Mouse (Mus musculus): ENCODE measurements at regions not wholly inside any gene's neighbourhood (a gene's known extent, or its start where the extent isn't known, plus 50 kb on each side); places are given as distances from the start of the nearest gene placed in this dataset.

GRCm38 (mm10) chr14:76849071-76849470 is 187.5 kb upstream of the Ccdc122 start:
- WGBS (ENCODE audit: insufficient replicate concordance) = 73% methylated on average over 3 of the region's 3 CpGs
- no peaks in the 10 kb centered on the region for H3K9me3 ChIP-seq (replicated peaks)
- H3K4me1 ChIP-seq (replicated peaks) = peaks cover 22% of the 10 kb centered on the region
- ATAC-seq (ENCODE audit: insufficient read depth) = no peak
- no peak overlapping the region for H3K4me3 ChIP-seq (replicated peaks)
- H3K9ac ChIP-seq = no peak overlapping the region
- no peak overlapping the region for H3K4me2 ChIP-seq
- no peaks in the 10 kb centered on the region for H3K36me3 ChIP-seq (replicated peaks)
- no peaks in the 10 kb centered on the region for H3K27me3 ChIP-seq
- H3K27ac ChIP-seq (replicated peaks) = no peak overlapping the region

- Histone ChIP-seq H3K4me1 (replicated peaks) (peaks cover 11% of the 10 kb centered on the region), H3K9me3 (replicated peaks) (no peaks in the 10 kb centered on the region), H3K9ac (no peak overlapping the region), H3K27me3 (no peaks in the 10 kb centered on the region), H3K36me3 (replicated peaks) (no peaks in the 10 kb centered on the region), H3K27ac (replicated peaks) (no peak overlapping the region), H3K4me3 (replicated peaks) (no peak overlapping the region), H3K4me2 (no peak overlapping the region)
- ATAC-seq (ENCODE audit: insufficient read depth) = no peak
- WGBS (ENCODE audit: insufficient replicate concordance) = 36% methylated on average over 3 of the region's 3 CpGs
These were observed 190.9 kb upstream of the Ccdc122 start for GRCm38 (mm10) chr14:76845706-76846105.

GRCm38 (mm10) chr14:76844717-76845116 is 191.9 kb upstream of the Ccdc122 start:
- Histone ChIP-seq H3K4me3 (replicated peaks) (no peak overlapping the region), H3K9ac (no peak overlapping the region), H3K36me3 (replicated peaks) (no peaks in the 10 kb centered on the region), H3K4me1 (replicated peaks) (peaks cover 4% of the 10 kb centered on the region; the same call in 1 of the 2 replicates), H3K27ac (replicated peaks) (no peak overlapping the region), H3K27me3 (no peaks in the 10 kb centered on the region), H3K4me2 (no peak overlapping the region), H3K9me3 (replicated peaks) (no peaks in the 10 kb centered on the region)
- no peak for ATAC-seq (ENCODE audit: insufficient read depth)
- 74% methylated on average over 1 of the region's 1 CpGs for WGBS (ENCODE audit: insufficient replicate concordance)

- H3K27ac ChIP-seq (replicated peaks) = peak overlapping the region; percentile 46
- ATAC-seq (ENCODE audit: insufficient read depth) = peak; percentile 82
These were observed 198.9 kb upstream of the Ccdc122 start for GRCm38 (mm10) chr14:76837583-76838220.

GRCm38 (mm10) chr14:76836926-76837516 is 199.6 kb upstream of the Ccdc122 start:
- Histone ChIP-seq H3K4me3 (replicated peaks) (no peak overlapping the region), H3K4me2 (peak overlapping the region; percentile 27), H3K27ac (replicated peaks) (peak overlapping the region; percentile 46; the same call in 1 of the 2 replicates), H3K4me1 (replicated peaks) (0 out of 2 replicates have a peak, but pooled peaks cover 4% of the 10 kb centered on the region), H3K36me3 (replicated peaks) (no peaks in the 10 kb centered on the region), H3K9ac (no peak overlapping the region), H3K27me3 (no peaks in the 10 kb centered on the region), H3K9me3 (replicated peaks) (no peaks in the 10 kb centered on the region)
- 58% methylated on average over 10 of the region's 10 CpGs for WGBS (ENCODE audit: insufficient replicate concordance)
- peak; percentile 8; the same call in 1 of the 2 replicates for ATAC-seq (ENCODE audit: insufficient read depth)

More at GRCm38 (mm10) chr14:76837583-76838220, 198.9 kb upstream of the Ccdc122 start:
- no peaks in the 10 kb centered on the region for H3K9me3 ChIP-seq (replicated peaks)
- peak overlapping the region; percentile 27; the same call in 1 of the 2 replicates for H3K4me2 ChIP-seq
- H3K4me3 ChIP-seq (replicated peaks) = no peak overlapping the region
- H3K9ac ChIP-seq = no peak overlapping the region
- H3K36me3 ChIP-seq (replicated peaks) = no peaks in the 10 kb centered on the region
- WGBS (ENCODE audit: insufficient replicate concordance) = 64% methylated on average over 5 of the region's 5 CpGs
- 0 out of 2 replicates have a peak, but pooled peaks cover 4% of the 10 kb centered on the region for H3K4me1 ChIP-seq (replicated peaks)
- no peaks in the 10 kb centered on the region for H3K27me3 ChIP-seq

- Histone ChIP-seq H3K4me2 (peak overlapping the region; percentile 27), H3K36me3 (replicated peaks) (no peaks in the 10 kb centered on the region), H3K4me1 (replicated peaks) (0 out of 2 replicates have a peak, but pooled peaks cover 4% of the 10 kb centered on the region), H3K9ac (no peak overlapping the region), H3K27me3 (no peaks in the 10 kb centered on the region), H3K9me3 (replicated peaks) (no peaks in the 10 kb centered on the region), H3K27ac (replicated peaks) (peak overlapping the region; percentile 38; the same call in 1 of the 2 replicates), H3K4me3 (replicated peaks) (no peak overlapping the region; the same call in 1 of the 2 replicates)
- WGBS (ENCODE audit: insufficient replicate concordance) = 54% methylated on average over 2 of the region's 2 CpGs
- ATAC-seq (ENCODE audit: insufficient read depth) = no peak
These were observed 200.3 kb upstream of the Ccdc122 start for GRCm38 (mm10) chr14:76836271-76836670.

GRCm38 (mm10) chr14:76834084-76834483 is 202.5 kb upstream of the Ccdc122 start:
- Histone ChIP-seq H3K4me3 (replicated peaks) (no peak overlapping the region), H3K36me3 (replicated peaks) (no peaks in the 10 kb centered on the region), H3K4me2 (no peak overlapping the region), H3K9ac (no peak overlapping the region), H3K9me3 (replicated peaks) (no peaks in the 10 kb centered on the region), H3K27ac (replicated peaks) (no peak overlapping the region), H3K27me3 (no peaks in the 10 kb centered on the region), H3K4me1 (replicated peaks) (0 out of 2 replicates have a peak, but pooled peaks cover 4% of the 10 kb centered on the region)
- ATAC-seq (ENCODE audit: insufficient read depth) = no peak
- WGBS (ENCODE audit: insufficient replicate concordance) = 41% methylated on average over 6 of the region's 6 CpGs

GRCm38 (mm10) chr14:76829161-76829510 is 207.4 kb upstream of the Ccdc122 start:
- no peak for ATAC-seq (ENCODE audit: insufficient read depth)
- peak overlapping the region; percentile 48 for H3K27ac ChIP-seq (replicated peaks)
- no peak overlapping the region for H3K4me3 ChIP-seq (replicated peaks)
- WGBS (ENCODE audit: insufficient replicate concordance) = 54% methylated on average over 1 of the region's 1 CpGs
- H3K27me3 ChIP-seq = no peaks in the 10 kb centered on the region
- H3K4me1 ChIP-seq (replicated peaks) = no peaks in the 10 kb centered on the region
- no peaks in the 10 kb centered on the region for H3K9me3 ChIP-seq (replicated peaks)
- no peaks in the 10 kb centered on the region for H3K36me3 ChIP-seq (replicated peaks)
- no peak overlapping the region for H3K9ac ChIP-seq
- no peak overlapping the region for H3K4me2 ChIP-seq

- peak; percentile 69 for ATAC-seq (ENCODE audit: insufficient read depth)
- Histone ChIP-seq H3K27ac (replicated peaks) (peak overlapping the region; percentile 48), H3K36me3 (replicated peaks) (no peaks in the 10 kb centered on the region), H3K4me3 (replicated peaks) (no peak overlapping the region), H3K4me1 (replicated peaks) (no peaks in the 10 kb centered on the region), H3K9me3 (replicated peaks) (no peaks in the 10 kb centered on the region), H3K9ac (no peak overlapping the region), H3K27me3 (no peaks in the 10 kb centered on the region), H3K4me2 (no peak overlapping the region)
- WGBS (ENCODE audit: insufficient replicate concordance) = 38% methylated on average over 10 of the region's 10 CpGs
These were observed 208.0 kb upstream of the Ccdc122 start for GRCm38 (mm10) chr14:76828453-76829160.

GRCm38 (mm10) chr14:76824066-76824465 is 212.5 kb upstream of the Ccdc122 start:
- no peak for ATAC-seq (ENCODE audit: insufficient read depth)
- no peaks in the 10 kb centered on the region for H3K27me3 ChIP-seq

GRCm38 (mm10) chr14:76822766-76823325 is 213.7 kb upstream of the Ccdc122 start:
- Histone ChIP-seq H3K27me3 (no peaks in the 10 kb centered on the region), H3K27ac (replicated peaks) (no peak overlapping the region), H3K36me3 (replicated peaks) (no peaks in the 10 kb centered on the region), H3K4me3 (replicated peaks) (no peak overlapping the region), H3K4me1 (replicated peaks) (peaks cover 23% of the 10 kb centered on the region), H3K4me2 (no peak overlapping the region), H3K9me3 (replicated peaks) (no peaks in the 10 kb centered on the region), H3K9ac (no peak overlapping the region)
- 63% methylated on average over 9 of the region's 9 CpGs for WGBS (ENCODE audit: insufficient replicate concordance)
- ATAC-seq (ENCODE audit: insufficient read depth) = no peak

More at GRCm38 (mm10) chr14:76824066-76824465, 212.5 kb upstream of the Ccdc122 start:
- no peak overlapping the region for H3K4me3 ChIP-seq (replicated peaks)
- no peak overlapping the region for H3K9ac ChIP-seq
- no peaks in the 10 kb centered on the region for H3K36me3 ChIP-seq (replicated peaks)
- H3K4me2 ChIP-seq = no peak overlapping the region
- H3K27ac ChIP-seq (replicated peaks) = no peak overlapping the region
- 68% methylated on average over 3 of the region's 3 CpGs for WGBS (ENCODE audit: insufficient replicate concordance)
- peaks cover 12% of the 10 kb centered on the region for H3K4me1 ChIP-seq (replicated peaks)
- H3K9me3 ChIP-seq (replicated peaks) = no peaks in the 10 kb centered on the region

All from liver, embryonic 15.5 days (tissue).